Comparison of ENCODE assay signal across 20 mouse cellular contexts in the genomic region with DNA sequence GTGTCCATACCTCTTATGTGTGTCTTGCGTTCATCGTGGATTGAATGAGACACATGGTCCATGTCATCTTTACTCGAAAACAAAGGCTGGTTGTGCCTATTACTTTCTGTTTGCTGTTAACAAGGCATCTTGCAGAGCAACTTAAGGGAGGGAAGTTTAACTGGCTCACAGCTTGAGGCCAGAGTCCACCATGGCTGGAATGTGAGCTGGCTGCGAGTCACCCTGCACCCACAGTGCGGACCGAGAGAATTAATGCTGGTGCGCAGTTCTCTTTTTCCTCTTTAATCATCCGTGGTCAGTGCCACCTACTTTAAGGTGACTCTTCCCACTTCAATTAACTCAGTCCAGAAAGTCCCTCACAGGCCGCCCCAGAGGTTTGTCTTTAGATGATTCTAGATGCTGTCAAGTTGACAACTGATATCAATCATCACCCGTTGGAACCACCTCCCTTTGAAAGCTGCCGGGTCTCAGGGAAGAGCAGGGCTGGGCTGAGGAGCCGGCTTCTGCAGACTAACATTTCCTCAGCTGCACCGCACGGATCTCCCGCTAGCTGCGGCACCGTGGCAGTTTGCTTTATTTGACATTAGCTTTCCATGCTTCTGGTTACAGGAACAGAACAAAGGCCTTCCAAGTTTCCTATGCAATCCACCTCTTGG. TPM values are rescaled to one million over a fixed set of nuclear protein-coding genes. Genes with fewer than 3 reads are reported as not detected.
A peak's percentile ranks its signal among the peaks of the same experiment; 100 is the strongest.
DNase-seq lines count a peak whose midpoint lies in the region; ATAC-seq and TF ChIP-seq lines count a peak whose summit lies in the region.
"Had no signal": no experiment of that assay in that cellular context is flagged by ENCODE, and none has a peak within 500 bp of the region (broad histone marks: within the 10 kb centered on the region; RNA-seq: fewer than 3 reads in every experiment).

No protein-coding gene starts in this region.

- ATAC-seq in midbrain, embryonic 14.5 days (ENCODE audit: low FRiP score, low TSS enrichment), result no peak
- ATAC-seq: hindbrain, embryonic 16.5 days; liver, postnatal 0 days had no signal

- H3K27me3 ChIP-seq in cerebellum, adult 2 months (ENCODE audit: control insufficient read depth, insufficient read depth, low read length), result no peaks in the 10 kb centered on the region
- no peaks in the 10 kb centered on the region for H3K27me3 ChIP-seq in midbrain, embryonic 14.5 days (ENCODE audit: control insufficient read depth, insufficient read depth, low read length)
- H3K27me3 ChIP-seq: midbrain, embryonic 12.5 days; neural tube, embryonic 15.5 days had no signal

- peak; percentile 15 for DNase-seq in 416B (ENCODE audit: low read depth)
- peak; percentile 28 for DNase-seq in ZHBTc4 (ENCODE audit: low read depth, low spot score)
- DNase-seq in kidney, adult 9 months, result peak; percentile 55
- DNase-seq in kidney, postnatal 4 days, result peak; percentile 28 to 60
- no peak for DNase-seq in cerebellum, adult 2 months
- no peak for DNase-seq in adrenal gland, adult (ENCODE audit: inconsistent age in 2 of 2, low spot score in 1 of 2)
- DNase-seq in midbrain, embryonic 14.5 days, result no peak
- DNase-seq: adrenal gland, postnatal 14 days; cerebellum, postnatal 14 days; gastrocnemius, adult 2 months; heart, adult 18-20 months; liver, postnatal 0 days; lung, postnatal 10 days; right cerebral cortex, postnatal 14 days; spleen, adult 18-20 months had no signal

- H3K4me1 ChIP-seq in cerebellum, adult 2 months (ENCODE audit: control insufficient read depth, insufficient read depth, low read length), result no peaks in the 10 kb centered on the region
- no peaks in the 10 kb centered on the region for H3K4me1 ChIP-seq in midbrain, embryonic 14.5 days (ENCODE audit: control insufficient read depth, insufficient read depth, low read length)
- H3K4me1 ChIP-seq: midbrain, embryonic 12.5 days; neural tube, embryonic 15.5 days had no signal

- H3K27ac ChIP-seq in cerebellum, adult 2 months (ENCODE audit: insufficient read depth, low read length), result no peak overlapping the region
- no peak overlapping the region for H3K27ac ChIP-seq in midbrain, embryonic 14.5 days (replicated peaks; ENCODE audit: low read depth, low read length)
- H3K27ac ChIP-seq: gastrocnemius, adult 2 months; layer of hippocampus, adult 2 months; limb, embryonic 10.5 days; midbrain, embryonic 12.5 days; neural tube, embryonic 15.5 days had no signal

- H3K36me3 ChIP-seq in midbrain, embryonic 14.5 days (ENCODE audit: control insufficient read depth, insufficient read depth, low read length), result no peaks in the 10 kb centered on the region
- H3K36me3 ChIP-seq: limb, embryonic 10.5 days; midbrain, embryonic 12.5 days; neural tube, embryonic 15.5 days had no signal

- TF ChIP-seq POLR2A in cerebellum, adult 2 months (IDR thresholded peaks at IDR 0.05; ENCODE audit: borderline replicate concordance, insufficient read depth, low read length), result no peak

- H3K9ac ChIP-seq in midbrain, embryonic 14.5 days (replicated peaks; ENCODE audit: low read length), result no peak overlapping the region
- H3K9ac ChIP-seq: liver, postnatal 0 days; midbrain, embryonic 12.5 days; neural tube, embryonic 15.5 days had no signal

- no peak overlapping the region for H3K4me2 ChIP-seq in midbrain, embryonic 14.5 days (ENCODE audit: low read length)
- H3K4me2 ChIP-seq: midbrain, embryonic 12.5 days; neural tube, embryonic 15.5 days had no signal

- H3K4me3 ChIP-seq in cerebellum, adult 2 months (replicated peaks; ENCODE audit: insufficient read depth, low read depth, low read length), result no peak overlapping the region
- no peak overlapping the region for H3K4me3 ChIP-seq in midbrain, embryonic 14.5 days (replicated peaks; ENCODE audit: low read depth, low read length)
- H3K4me3 ChIP-seq: gastrocnemius, adult 2 months; layer of hippocampus, adult 2 months; limb, embryonic 10.5 days; midbrain, embryonic 12.5 days; neural tube, embryonic 15.5 days had no signal

- TF ChIP-seq CTCF in cerebellum, adult 2 months (IDR thresholded peaks at IDR 0.05; ENCODE audit: borderline replicate concordance, insufficient read depth, low read depth, low read length), result no peak

- WGBS in cerebellum, adult 2 months, result 60% methylated on average over 17 of the region's 17 CpGs
- WGBS in midbrain, embryonic 14.5 days, result 68% methylated on average over 17 of the region's 17 CpGs

- H3K9me3 ChIP-seq in midbrain, embryonic 14.5 days (ENCODE audit: control insufficient read depth, low read length), result no peaks in the 10 kb centered on the region
- H3K9me3 ChIP-seq: limb, embryonic 10.5 days; midbrain, embryonic 12.5 days; neural tube, embryonic 15.5 days had no signal

RNA-seq across cellular contexts. Expression of a gene that starts 6.3 kb away (rescaled TPM):
- polyA plus RNA-seq in cerebellum, adult 2 months (2012; rRNA removed), result 16.2 and 18.9 TPM in 2 replicates
- polyA plus RNA-seq in midbrain, embryonic 14.5 days (2014; fragmentation: Nextera tagmentation; extraction: Ambion mirVana), result 7.1 and 7.4 TPM in 2 replicates

Comparison
In these comparisons a context has a peak if more than half of its experiments do, and no peak if none do; other contexts are left out.
1. DNase-seq: peak in 416B (single experiment), ZHBTc4 (single experiment), kidney, adult 9 months (single experiment) and kidney, postnatal 4 days (2 of 2); none in cerebellum, adult 2 months (0 of 2), adrenal gland, adult (0 of 2) and midbrain, embryonic 14.5 days (single experiment).